Mouse (Mus musculus) kidney, adult 9 months (tissue): ENCODE data around the gene Taar7d.
"Not testable (repeated sequence)": the region's sequence is repeated elsewhere in the genome, so short reads cannot be mapped to it uniquely, and the experiment has no call there.

Experiments used
- DNase-seq: peaks from one replicate; pipeline ENCODE4 v3.0.0; 2022

The Taar7d gene

GRCm38 (mm10) chr10:24026922-24027321 lies at the start of gene Taar7d:
TSS of gene Taar7d (plus strand) at chr10:24027222.
- DNase-seq: no peak

GRCm38 (mm10) chr10:23977958-23978357 lies 49.1 kb upstream of the Taar7d start:
- no peak for DNase-seq

GRCm38 (mm10) chr10:23978901-23979705 lies 47.9 kb upstream of the Taar7d start:
- DNase-seq: peak; percentile 80

GRCm38 (mm10) chr10:23985546-23985945 lies 41.5 kb upstream of the Taar7d start, which contains the start of gene Taar6:
TSS of gene Taar6 (minus strand) at chr10:23985646.
- DNase-seq: no peak

GRCm38 (mm10) chr10:23986419-23986818 lies 40.6 kb upstream of the Taar7d start:
- DNase-seq: no peak

- no peak for DNase-seq
These were observed 33.6 kb upstream of the Taar7d start, which contains the start of gene Taar7a for GRCm38 (mm10) chr10:23993381-23993780. TSS of gene Taar7a (minus strand) at chr10:23993481.

- no peak for DNase-seq
These were observed 27.4 kb upstream of the Taar7d start, which contains the start of gene Taar7b for GRCm38 (mm10) chr10:23999639-24000038. TSS of gene Taar7b (plus strand) at chr10:23999939.

- DNase-seq: no peak
These were observed 20.6 kb upstream of the Taar7d start for GRCm38 (mm10) chr10:24006442-24006841.

GRCm38 (mm10) chr10:24007034-24007433 lies 20.0 kb upstream of the Taar7d start:
- no peak for DNase-seq

GRCm38 (mm10) chr10:24008143-24008542 lies 18.9 kb upstream of the Taar7d start:
- no peak for DNase-seq

- DNase-seq: no peak
These were observed 4.3 kb downstream of the Taar7d start for GRCm38 (mm10) chr10:24031347-24031746.

- DNase-seq: no peak
These were observed 10.3 kb downstream of the Taar7d start, which contains the start of gene Taar7e for GRCm38 (mm10) chr10:24037314-24037713. TSS of gene Taar7e (plus strand) at chr10:24037614.

- DNase-seq: no peak
These were observed 13.3 kb downstream of the Taar7d start for GRCm38 (mm10) chr10:24040120-24040869.

GRCm38 (mm10) chr10:24049210-24049609 lies 22.2 kb downstream of the Taar7d start, which contains the start of gene Taar7f:
TSS of gene Taar7f (plus strand) at chr10:24049510.
- DNase-seq: no peak

- no peak for DNase-seq
These were observed 25.0 kb downstream of the Taar7d start for GRCm38 (mm10) chr10:24052039-24052438.

- DNase-seq: no peak
These were observed 32.0 kb downstream of the Taar7d start for GRCm38 (mm10) chr10:24058986-24059385.

- DNase-seq: peak; percentile 6
These were observed 47.7 kb downstream of the Taar7d start for GRCm38 (mm10) chr10:24074751-24075150.

- not testable (repeated sequence) for DNase-seq
These were observed 49.2 kb downstream of the Taar7d start, which contains the start of gene Taar8a for GRCm38 (mm10) chr10:24076200-24076599. TSS of gene Taar8a (plus strand) at chr10:24076500.
